Mouse (Mus musculus) forebrain, embryonic 12.5 days (tissue): ENCODE results near the gene B3galt1. TPM values are rescaled to one million over a fixed set of nuclear protein-coding genes. Genes with fewer than 3 reads are reported as not detected.

Experiments
- ATAC-seq: fragments of 200-750 bp; cut with Nextera tagmentation; 2 replicates; pipeline ENCODE4 v1.8.0; 2017; ENCODE audit warnings: moderate TSS enrichment; ENCODE audit not compliant: low FRiP score
- H3K27ac ChIP-seq: fragments of 300-500 bp; sonication (generic); 2 replicates; pipeline ENCODE4 v1.5.1; 2016; ENCODE audit warnings: mild to moderate bottlenecking
- H3K27me3 ChIP-seq: fragments of 300-500 bp; sonication (generic); 2 replicates; pipeline ENCODE4 v1.6.1; 2016; ENCODE audit warnings: mild to moderate bottlenecking
- H3K36me3 ChIP-seq: fragments of 300-500 bp; sonication (generic); replicated peaks from 2 replicates; pipeline ENCODE4 v1.6.1; 2016; ENCODE audit warnings: mild to moderate bottlenecking
- H3K4me1 ChIP-seq: fragments of 300-500 bp; sonication (generic); 2 replicates; pipeline ENCODE4 v1.6.1; 2016
- H3K4me2 ChIP-seq: fragments of 300-500 bp; sonication (generic); 2 replicates; pipeline ENCODE4 v1.6.1; 2016; ENCODE audit warnings: mild to moderate bottlenecking, moderate library complexity
- H3K4me3 ChIP-seq: fragments of 300-500 bp; sonication (generic); replicated peaks from 2 replicates; pipeline ENCODE4 v1.5.1; 2016; ENCODE audit warnings: mild to moderate bottlenecking
- H3K9ac ChIP-seq: fragments of 300-500 bp; sonication (generic); 2 replicates; pipeline ENCODE4 v1.6.1; 2016; ENCODE audit warnings: mild to moderate bottlenecking
- H3K9me3 ChIP-seq: fragments of 300-500 bp; sonication (generic); 2 replicates; pipeline ENCODE4 v1.6.1; 2016
- WGBS: fragments of 180-500 bp; shearing (Covaris S2); methylation state at CpG from one replicate; pipeline ENCODE4 v1.1.7; 2016; 5-methylcytosine and 5-hydroxymethylcytosine counted together
- polyA plus RNA-seq: library from polyadenylated mRNA; unstranded; fragments of >200 nt; fragmentation: Nextera tagmentation; extraction: Ambion mirVana; gene quantifications from 2 replicates; pipeline ENCODE4 v1.2.1, GENCODE M21; 2016

B3galt1 gene
- polyA plus RNA-seq, 1 experiment from 2014 or later = 26.1 TPM

- H3K27ac ChIP-seq = no peak overlapping the region
- no peaks in the 10 kb centered on the region for H3K9me3 ChIP-seq
- no peaks in the 10 kb centered on the region for H3K4me1 ChIP-seq
- no peak for ATAC-seq
- no peaks in the 10 kb centered on the region for H3K27me3 ChIP-seq
- H3K4me2 ChIP-seq = no peak overlapping the region
- no peak overlapping the region for H3K4me3 ChIP-seq
- no peaks in the 10 kb centered on the region for H3K36me3 ChIP-seq
- WGBS = 75% methylated on average over 7 of the region's 7 CpGs
- H3K9ac ChIP-seq = no peak overlapping the region
Observed at GRCm38 (mm10) chr2:67971091-67971490, 405.4 kb downstream of the B3galt1 start.

GRCm38 (mm10) chr2:67971576-67971975 is 405.9 kb downstream of the B3galt1 start:
- no peak for ATAC-seq
- H3K9me3 ChIP-seq = no peaks in the 10 kb centered on the region
- H3K36me3 ChIP-seq = no peaks in the 10 kb centered on the region
- H3K9ac ChIP-seq = no peak overlapping the region
- no peak overlapping the region for H3K4me2 ChIP-seq
- H3K27ac ChIP-seq = no peak overlapping the region
- WGBS = 86% methylated on average over 6 of the region's 6 CpGs
- no peak overlapping the region for H3K4me3 ChIP-seq
- H3K4me1 ChIP-seq = no peaks in the 10 kb centered on the region
- H3K27me3 ChIP-seq = no peaks in the 10 kb centered on the region

GRCm38 (mm10) chr2:67975764-67976163 is 410.1 kb downstream of the B3galt1 start:
- H3K27ac ChIP-seq = no peak overlapping the region
- no peaks in the 10 kb centered on the region for H3K36me3 ChIP-seq
- no peak overlapping the region for H3K9ac ChIP-seq
- H3K4me1 ChIP-seq = peaks cover 7% of the 10 kb centered on the region; the same call in 1 of the 2 replicates
- no peak overlapping the region for H3K4me2 ChIP-seq
- no peak overlapping the region for H3K4me3 ChIP-seq
- no peak for ATAC-seq
- H3K9me3 ChIP-seq = no peaks in the 10 kb centered on the region
- no peaks in the 10 kb centered on the region for H3K27me3 ChIP-seq

GRCm38 (mm10) chr2:67976488-67976887 is 410.8 kb downstream of the B3galt1 start:
- no peaks in the 10 kb centered on the region for H3K9me3 ChIP-seq
- no peaks in the 10 kb centered on the region for H3K36me3 ChIP-seq
- H3K4me2 ChIP-seq = no peak overlapping the region
- no peak for ATAC-seq
- H3K9ac ChIP-seq = no peak overlapping the region
- WGBS = 96% methylated on average over 4 of the region's 4 CpGs
- no peaks in the 10 kb centered on the region for H3K27me3 ChIP-seq
- no peak overlapping the region for H3K27ac ChIP-seq
- H3K4me1 ChIP-seq = peaks cover 7% of the 10 kb centered on the region; the same call in 1 of the 2 replicates
- no peak overlapping the region for H3K4me3 ChIP-seq

- Histone ChIP-seq H3K27me3 (no peaks in the 10 kb centered on the region), H3K4me3 (no peak overlapping the region), H3K4me1 (peaks cover 7% of the 10 kb centered on the region; the same call in 1 of the 2 replicates), H3K9me3 (no peaks in the 10 kb centered on the region), H3K4me2 (no peak overlapping the region), H3K27ac (no peak overlapping the region), H3K36me3 (no peaks in the 10 kb centered on the region), H3K9ac (no peak overlapping the region)
- 22% methylated on average over 6 of the region's 6 CpGs for WGBS
- peak; percentile 60; the same call in 1 of the 2 replicates for ATAC-seq
Observed at GRCm38 (mm10) chr2:67977620-67978262, 412.1 kb downstream of the B3galt1 start.

GRCm38 (mm10) chr2:67983563-67983962 is 417.9 kb downstream of the B3galt1 start:
- Histone ChIP-seq H3K4me3 (no peak overlapping the region), H3K27me3 (no peaks in the 10 kb centered on the region), H3K9me3 (no peaks in the 10 kb centered on the region), H3K4me2 (no peak overlapping the region), H3K27ac (no peak overlapping the region), H3K36me3 (no peaks in the 10 kb centered on the region), H3K9ac (no peak overlapping the region), H3K4me1 (no peaks in the 10 kb centered on the region)
- no peak for ATAC-seq
- WGBS = 88% methylated on average over 3 of the region's 3 CpGs

GRCm38 (mm10) chr2:67985133-67985532 is 419.5 kb downstream of the B3galt1 start:
- Histone ChIP-seq H3K9me3 (no peaks in the 10 kb centered on the region), H3K27me3 (no peaks in the 10 kb centered on the region), H3K27ac (0 out of 2 replicates have a peak overlapping the region, but pooled peaks have one; percentile 5), H3K4me2 (no peak overlapping the region), H3K9ac (no peak overlapping the region), H3K4me3 (no peak overlapping the region), H3K4me1 (no peaks in the 10 kb centered on the region), H3K36me3 (no peaks in the 10 kb centered on the region)
- WGBS = 89% methylated on average over 3 of the region's 3 CpGs
- no peak for ATAC-seq

GRCm38 (mm10) chr2:67993421-67993820 is 427.8 kb downstream of the B3galt1 start:
- Histone ChIP-seq H3K4me3 (no peak overlapping the region), H3K9ac (no peak overlapping the region), H3K9me3 (no peaks in the 10 kb centered on the region), H3K27me3 (no peaks in the 10 kb centered on the region), H3K36me3 (no peaks in the 10 kb centered on the region), H3K4me2 (no peak overlapping the region), H3K4me1 (no peaks in the 10 kb centered on the region), H3K27ac (no peak overlapping the region)
- no peak for ATAC-seq
- WGBS = 88% methylated on average over 1 of the region's 1 CpGs

GRCm38 (mm10) chr2:68003091-68003490 is 437.4 kb downstream of the B3galt1 start:
- H3K27ac ChIP-seq = no peak overlapping the region
- H3K27me3 ChIP-seq = no peaks in the 10 kb centered on the region
- no peak overlapping the region for H3K4me3 ChIP-seq
- H3K9me3 ChIP-seq = no peaks in the 10 kb centered on the region
- H3K36me3 ChIP-seq = no peaks in the 10 kb centered on the region
- no peak overlapping the region for H3K9ac ChIP-seq
- no peaks in the 10 kb centered on the region for H3K4me1 ChIP-seq
- WGBS = 81% methylated on average over 1 of the region's 1 CpGs
- ATAC-seq = no peak
- no peak overlapping the region for H3K4me2 ChIP-seq

GRCm38 (mm10) chr2:68005210-68005609 is 439.5 kb downstream of the B3galt1 start:
- 95% methylated on average over 9 of the region's 9 CpGs for WGBS
- Histone ChIP-seq H3K27me3 (no peaks in the 10 kb centered on the region), H3K4me2 (no peak overlapping the region), H3K4me1 (no peaks in the 10 kb centered on the region), H3K9ac (no peak overlapping the region), H3K36me3 (no peaks in the 10 kb centered on the region), H3K4me3 (no peak overlapping the region), H3K9me3 (no peaks in the 10 kb centered on the region), H3K27ac (no peak overlapping the region)
- ATAC-seq = no peak

- Histone ChIP-seq H3K4me3 (no peak overlapping the region), H3K4me2 (no peak overlapping the region), H3K27me3 (no peaks in the 10 kb centered on the region), H3K9ac (no peak overlapping the region), H3K4me1 (no peaks in the 10 kb centered on the region), H3K9me3 (no peaks in the 10 kb centered on the region), H3K36me3 (no peaks in the 10 kb centered on the region), H3K27ac (no peak overlapping the region)
- no peak for ATAC-seq
- WGBS = 79% methylated on average over 7 of the region's 7 CpGs
Observed at GRCm38 (mm10) chr2:68005711-68006110, 440.0 kb downstream of the B3galt1 start.

GRCm38 (mm10) chr2:68011336-68011735 is 445.7 kb downstream of the B3galt1 start:
- Histone ChIP-seq H3K27me3 (no peaks in the 10 kb centered on the region), H3K4me3 (no peak overlapping the region), H3K4me1 (no peaks in the 10 kb centered on the region), H3K4me2 (no peak overlapping the region), H3K27ac (no peak overlapping the region), H3K9me3 (no peaks in the 10 kb centered on the region), H3K36me3 (no peaks in the 10 kb centered on the region), H3K9ac (no peak overlapping the region)
- 82% methylated on average over 4 of the region's 4 CpGs for WGBS
- ATAC-seq = no peak

- Histone ChIP-seq H3K9ac (no peak overlapping the region), H3K4me1 (no peaks in the 10 kb centered on the region), H3K4me2 (no peak overlapping the region), H3K27me3 (no peaks in the 10 kb centered on the region), H3K9me3 (no peaks in the 10 kb centered on the region), H3K36me3 (no peaks in the 10 kb centered on the region), H3K4me3 (no peak overlapping the region), H3K27ac (no peak overlapping the region)
- ATAC-seq = no peak
- 88% methylated on average over 5 of the region's 5 CpGs for WGBS
Observed at GRCm38 (mm10) chr2:68020251-68020680, 454.6 kb downstream of the B3galt1 start.
